Mouse (Mus musculus): ENCODE measurements around the gene Daam1.

Gene Daam1

GRCm38 (mm10) chr12:71830607-71831257 is at the start of gene Daam1:
Daam1 (plus strand) TSS chr12:71831078.
- DNase-seq (ENCODE audit: low read depth, low spot score): peak; percentile 99

- DNase-seq (ENCODE audit: low read depth, low spot score): no peak
Observed at GRCm38 (mm10) chr12:71781220-71781619, 49.7 kb upstream of the Daam1 start.

GRCm38 (mm10) chr12:71783970-71784369 is 46.9 kb upstream of the Daam1 start:
- DNase-seq (ENCODE audit: low read depth, low spot score): no peak

GRCm38 (mm10) chr12:71784666-71785255 is 46.1 kb upstream of the Daam1 start:
- DNase-seq (ENCODE audit: low read depth, low spot score): no peak

GRCm38 (mm10) chr12:71786521-71786920 is 44.4 kb upstream of the Daam1 start:
- DNase-seq (ENCODE audit: low read depth, low spot score): no peak

- DNase-seq (ENCODE audit: low read depth, low spot score): no peak
Observed at GRCm38 (mm10) chr12:71788791-71789190, 42.1 kb upstream of the Daam1 start.

- no peak for DNase-seq (ENCODE audit: low read depth, low spot score)
Observed at GRCm38 (mm10) chr12:71790581-71790980, 40.3 kb upstream of the Daam1 start.

- no peak for DNase-seq (ENCODE audit: low read depth, low spot score)
Observed at GRCm38 (mm10) chr12:71793114-71793513, 37.8 kb upstream of the Daam1 start.

- no peak for DNase-seq (ENCODE audit: low read depth, low spot score)
Observed at GRCm38 (mm10) chr12:71795626-71796025, 35.3 kb upstream of the Daam1 start.

- DNase-seq (ENCODE audit: low read depth, low spot score): no peak
Observed at GRCm38 (mm10) chr12:71796517-71796916, 34.4 kb upstream of the Daam1 start.

- no peak for DNase-seq (ENCODE audit: low read depth, low spot score)
Observed at GRCm38 (mm10) chr12:71807306-71807705, 23.6 kb upstream of the Daam1 start.

- DNase-seq (ENCODE audit: low read depth, low spot score): no peak
Observed at GRCm38 (mm10) chr12:71808631-71809030, 22.2 kb upstream of the Daam1 start.

- DNase-seq (ENCODE audit: low read depth, low spot score): no peak
Observed at GRCm38 (mm10) chr12:71809550-71809949, 21.3 kb upstream of the Daam1 start.

GRCm38 (mm10) chr12:71812567-71812966 is 18.3 kb upstream of the Daam1 start:
- no peak for DNase-seq (ENCODE audit: low read depth, low spot score)

GRCm38 (mm10) chr12:71813251-71813650 is 17.6 kb upstream of the Daam1 start:
- DNase-seq (ENCODE audit: low read depth, low spot score): no peak

GRCm38 (mm10) chr12:71813761-71814160 is 17.1 kb upstream of the Daam1 start:
- DNase-seq (ENCODE audit: low read depth, low spot score): no peak

- DNase-seq (ENCODE audit: low read depth, low spot score): peak; percentile 22
Observed at GRCm38 (mm10) chr12:71820094-71820493, 10.8 kb upstream of the Daam1 start.

GRCm38 (mm10) chr12:71821272-71821671 is 9.6 kb upstream of the Daam1 start:
- DNase-seq (ENCODE audit: low read depth, low spot score): no peak

- no peak for DNase-seq (ENCODE audit: low read depth, low spot score)
Observed at GRCm38 (mm10) chr12:71821743-71822142, 9.1 kb upstream of the Daam1 start.

- no peak for DNase-seq (ENCODE audit: low read depth, low spot score)
Observed at GRCm38 (mm10) chr12:71824927-71825326, 6.0 kb upstream of the Daam1 start.

- DNase-seq (ENCODE audit: low read depth, low spot score): no peak
Observed at GRCm38 (mm10) chr12:71830139-71830538, 739 bp upstream of the Daam1 start.

- DNase-seq (ENCODE audit: low read depth, low spot score): peak; percentile 48
Observed at GRCm38 (mm10) chr12:71831258-71832087, 595 bp downstream of the Daam1 start.

- DNase-seq (ENCODE audit: low read depth, low spot score): peak; percentile 93
Observed at GRCm38 (mm10) chr12:71832225-71832624, 1.3 kb downstream of the Daam1 start.
